Mouse (Mus musculus) spleen, adult 2 months (tissue): ENCODE results near the gene 3110009E18Rik. TPM values are rescaled to one million over a fixed set of nuclear protein-coding genes. Genes with fewer than 3 reads are reported as not detected.

Source experiments
- DNase-seq, 2 experiments: peaks; one replicate each; pipeline versions ENCODE4 v3.0.0 to v3.0.0-alpha.2; 2012 to 2021; ENCODE audit warnings: low spot score in 2 of 2, low read depth in 1 of 2
- H3K27ac ChIP-seq: fragments of 200-500 bp; 2 replicates; pipeline ENCODE4 v1.5.1; 2012; ENCODE audit warnings: low read length, inconsistent platforms; ENCODE audit not compliant: insufficient read depth
- H3K27me3 ChIP-seq: fragments of 200-500 bp; 2 replicates; pipeline ENCODE4 v1.6.1; 2012; ENCODE audit warnings: mild to moderate bottlenecking, moderate library complexity, low read length, inconsistent platforms; ENCODE audit not compliant: control insufficient read depth, insufficient read depth
- H3K36me3 ChIP-seq: fragments of 200-500 bp; 2 replicates; pipeline ENCODE4 v1.6.1; 2012; ENCODE audit warnings: mild to moderate bottlenecking, low read length, inconsistent platforms; ENCODE audit not compliant: control insufficient read depth, insufficient read depth
- H3K4me1 ChIP-seq: fragments of 200-500 bp; 2 replicates; pipeline ENCODE4 v1.6.1; 2011; ENCODE audit warnings: inconsistent platforms; ENCODE audit not compliant: control insufficient read depth, insufficient read depth, insufficient read length
- H3K4me3 ChIP-seq: fragments of 200-500 bp; 2 replicates; pipeline ENCODE4 v1.5.1; 2011; ENCODE audit warnings: mild to moderate bottlenecking, inconsistent platforms; ENCODE audit not compliant: insufficient read depth, insufficient read length; ENCODE audit errors: extremely low read depth
- CTCF ChIP-seq: fragments of 200-500 bp; IDR thresholded peaks from 2 replicates; pipeline ENCODE4 v1.5.1; 2011; ENCODE audit warnings: mild to moderate bottlenecking, inconsistent platforms; ENCODE audit not compliant: insufficient read depth, insufficient read length, insufficient replicate concordance; ENCODE audit errors: extremely low read depth
- POLR2A ChIP-seq: fragments of 200-500 bp; IDR thresholded peaks from 2 replicates; pipeline ENCODE4 v1.6.1; 2011; ENCODE audit warnings: low read depth, low read length, inconsistent platforms
- WGBS: fragments of 180-500 bp; shearing (Covaris S2); methylation state at CpG from one replicate; pipeline ENCODE4 v1.1.7; 2018; 5-methylcytosine and 5-hydroxymethylcytosine counted together
- polyA plus RNA-seq: library from polyadenylated mRNA; depleted of rRNA; stranded (reverse); fragments of >200 nt; gene quantifications from 2 replicates; pipeline ENCODE4 v1.2.3, GENCODE M21; 2012

The 3110009E18Rik gene
- polyA plus RNA-seq, 1 experiment = 1.4 TPM

- Histone ChIP-seq H3K36me3 (no peaks in the 10 kb centered on the region), H3K27ac (no peak overlapping the region), H3K4me3 (no peak overlapping the region), H3K4me1 (peaks cover 4% of the 10 kb centered on the region), H3K27me3 (peaks cover 4% of the 10 kb centered on the region; the same call in 1 of the 2 replicates)
- 75% methylated on average over 9 of the region's 9 CpGs for WGBS
- DNase-seq = no peak
- TF ChIP-seq CTCF (no peak), POLR2A (no peak)
These were observed 43.1 kb upstream of the 3110009E18Rik start for GRCm38 (mm10) chr1:120077746-120078410.

GRCm38 (mm10) chr1:120080632-120081031 is 40.4 kb upstream of the 3110009E18Rik start:
- no peaks in the 10 kb centered on the region for H3K36me3 ChIP-seq
- 95% methylated on average over 1 of the region's 1 CpGs for WGBS

GRCm38 (mm10) chr1:120082957-120083585 is 37.9 kb upstream of the 3110009E18Rik start:
- no peaks in the 10 kb centered on the region for H3K4me1 ChIP-seq
- no peaks in the 10 kb centered on the region for H3K36me3 ChIP-seq
- H3K4me3 ChIP-seq = no peak overlapping the region
- no peaks in the 10 kb centered on the region for H3K27me3 ChIP-seq
- H3K27ac ChIP-seq = no peak overlapping the region
- 62% methylated on average over 7 of the region's 7 CpGs for WGBS
- DNase-seq = no peak
- no peak for TF ChIP-seq CTCF

More at GRCm38 (mm10) chr1:120080632-120081031, 40.4 kb upstream of the 3110009E18Rik start:
- no peaks in the 10 kb centered on the region for H3K4me1 ChIP-seq
- H3K27ac ChIP-seq = no peak overlapping the region
- no peak overlapping the region for H3K4me3 ChIP-seq
- no peak for DNase-seq
- TF ChIP-seq CTCF = no peak
- H3K27me3 ChIP-seq = no peaks in the 10 kb centered on the region

GRCm38 (mm10) chr1:120083921-120084517 is 37.0 kb upstream of the 3110009E18Rik start:
- WGBS = 78% methylated on average over 5 of the region's 5 CpGs
- H3K4me3 ChIP-seq = no peak overlapping the region
- H3K27me3 ChIP-seq = no peaks in the 10 kb centered on the region
- DNase-seq = no peak
- H3K27ac ChIP-seq = no peak overlapping the region
- TF ChIP-seq POLR2A = no peak
- TF ChIP-seq CTCF = no peak
- no peaks in the 10 kb centered on the region for H3K4me1 ChIP-seq
- no peaks in the 10 kb centered on the region for H3K36me3 ChIP-seq

- no peaks in the 10 kb centered on the region for H3K36me3 ChIP-seq
- no peaks in the 10 kb centered on the region for H3K27me3 ChIP-seq
- no peak overlapping the region for H3K4me3 ChIP-seq
- TF ChIP-seq CTCF = no peak
- TF ChIP-seq POLR2A = no peak
- H3K27ac ChIP-seq = no peak overlapping the region
- WGBS = 87% methylated on average over 3 of the region's 3 CpGs
- no peak for DNase-seq
- H3K4me1 ChIP-seq = no peaks in the 10 kb centered on the region
These were observed 35.3 kb upstream of the 3110009E18Rik start for GRCm38 (mm10) chr1:120085696-120086095.

GRCm38 (mm10) chr1:120086644-120087043 is 34.3 kb upstream of the 3110009E18Rik start:
- Histone ChIP-seq H3K4me3 (no peak overlapping the region), H3K4me1 (no peaks in the 10 kb centered on the region), H3K27me3 (no peaks in the 10 kb centered on the region), H3K27ac (no peak overlapping the region), H3K36me3 (no peaks in the 10 kb centered on the region)
- DNase-seq = no peak
- TF ChIP-seq POLR2A (no peak), CTCF (no peak)
- 75% methylated on average over 13 of the region's 13 CpGs for WGBS

GRCm38 (mm10) chr1:120089180-120089579 is 31.8 kb upstream of the 3110009E18Rik start:
- no peaks in the 10 kb centered on the region for H3K4me1 ChIP-seq
- TF ChIP-seq POLR2A = no peak
- TF ChIP-seq CTCF = no peak
- DNase-seq = no peak
- H3K36me3 ChIP-seq = no peaks in the 10 kb centered on the region
- no peak overlapping the region for H3K27ac ChIP-seq
- WGBS = 70% methylated on average over 5 of the region's 5 CpGs
- H3K27me3 ChIP-seq = no peaks in the 10 kb centered on the region
- H3K4me3 ChIP-seq = no peak overlapping the region
